Mouse (Mus musculus) limb, embryonic 14.5 days (tissue): ENCODE results near the gene Dars2. TPM values are rescaled to one million over a fixed set of nuclear protein-coding genes. Genes with fewer than 3 reads are reported as not detected.

Experiments
- ATAC-seq: fragments of 200-750 bp; cut with Nextera tagmentation; 2 replicates; pipeline ENCODE4 v1.8.0; 2017; ENCODE audit warnings: low read depth, moderate number of reproducible peaks, moderate TSS enrichment; ENCODE audit not compliant: low FRiP score
- DNase-seq: peaks from one replicate; pipeline ENCODE4 v3.0.0-alpha.2; 2015; ENCODE audit warnings: low spot score
- H3K27ac ChIP-seq: fragments of 300-500 bp; sonication (generic); replicated peaks from 2 replicates; pipeline ENCODE4 v1.5.1; 2014; ENCODE audit warnings: low read depth, mild to moderate bottlenecking, low read length, moderate library complexity, mixed read lengths
- H3K27me3 ChIP-seq: fragments of 300-500 bp; sonication (generic); 2 replicates; pipeline ENCODE4 v1.6.1; 2014; ENCODE audit warnings: low read length, mixed read lengths; ENCODE audit not compliant: control insufficient read depth, insufficient read depth
- H3K36me3 ChIP-seq: fragments of 300-500 bp; sonication (generic); 2 replicates; pipeline ENCODE4 v1.6.1; 2014; ENCODE audit warnings: mild to moderate bottlenecking, low read length, moderate library complexity, mixed read lengths; ENCODE audit not compliant: control insufficient read depth, insufficient read depth
- H3K4me1 ChIP-seq: fragments of 300-500 bp; sonication (generic); 2 replicates; pipeline ENCODE4 v1.6.1; 2014; ENCODE audit warnings: antibody characterized with exemption, low read length, mixed read lengths; ENCODE audit not compliant: control insufficient read depth, insufficient read depth
- H3K4me2 ChIP-seq: fragments of 300-500 bp; sonication (generic); replicated peaks from 2 replicates; pipeline ENCODE4 v1.6.1; 2014; ENCODE audit warnings: low read depth, mild to moderate bottlenecking, low read length, moderate library complexity; ENCODE audit not compliant: severe bottlenecking
- H3K4me3 ChIP-seq: fragments of 300-500 bp; sonication (generic); replicated peaks from 2 replicates; pipeline ENCODE4 v1.5.1; 2014; ENCODE audit warnings: low read length
- H3K9ac ChIP-seq: fragments of 300-500 bp; sonication (generic); 2 replicates; pipeline ENCODE4 v1.6.1; 2014; ENCODE audit warnings: mild to moderate bottlenecking, low read depth, low read length, moderate library complexity; ENCODE audit not compliant: severe bottlenecking
- H3K9me3 ChIP-seq: fragments of 300-500 bp; sonication (generic); 2 replicates; pipeline ENCODE4 v1.6.1; 2016; ENCODE audit warnings: low read length; ENCODE audit not compliant: control insufficient read depth
- POLR2A ChIP-seq: fragments of 200-500 bp; IDR thresholded peaks from 2 replicates; pipeline ENCODE4 v1.8.0; 2012; ENCODE audit warnings: inconsistent platforms, mild to moderate bottlenecking, moderate library complexity, borderline replicate concordance; ENCODE audit not compliant: insufficient read depth, insufficient read length; ENCODE audit errors: extremely low read depth
- WGBS: fragments of 180-500 bp; shearing (Covaris S2); extraction: QIAGEN DNeasy Blood & Tissue Kit; methylation state at CpG from one replicate; pipeline ENCODE4 v1.1.7; 2014; 5-methylcytosine and 5-hydroxymethylcytosine counted together
- polyA plus RNA-seq, 2 experiments: library from polyadenylated mRNA; depleted of rRNA in 1 of 2; stranded (reverse) in 1 of 2; unstranded in 1 of 2; fragments of >200 nt; fragmentation: Nextera tagmentation in 1 of 2; extraction: Ambion mirVana in 1 of 2; gene quantifications; 2 replicates each; pipeline versions ENCODE4 v1.2.1 to v1.2.3; 2012 to 2014

Gene Dars2
- polyA plus RNA-seq, 2 experiments = 19.7 to 23.8 TPM

- peaks cover 9% of the 10 kb centered on the region; the same call in 1 of the 2 replicates for H3K4me1 ChIP-seq
- peaks cover 49% of the 10 kb centered on the region for H3K36me3 ChIP-seq
- H3K9ac ChIP-seq = no peak overlapping the region
- no peak overlapping the region for H3K4me2 ChIP-seq
- ATAC-seq (no peak), DNase-seq (no peak)
- H3K27me3 ChIP-seq = no peaks in the 10 kb centered on the region
- H3K27ac ChIP-seq = no peak overlapping the region
- no peaks in the 10 kb centered on the region for H3K9me3 ChIP-seq
- no peak overlapping the region for H3K4me3 ChIP-seq
- 93% methylated on average over 7 of the region's 7 CpGs for WGBS
- TF ChIP-seq POLR2A = no peak
Observed at GRCm38 (mm10) chr1:161041261-161042020, 29.0 kb downstream of the Dars2 start.

DNA sequence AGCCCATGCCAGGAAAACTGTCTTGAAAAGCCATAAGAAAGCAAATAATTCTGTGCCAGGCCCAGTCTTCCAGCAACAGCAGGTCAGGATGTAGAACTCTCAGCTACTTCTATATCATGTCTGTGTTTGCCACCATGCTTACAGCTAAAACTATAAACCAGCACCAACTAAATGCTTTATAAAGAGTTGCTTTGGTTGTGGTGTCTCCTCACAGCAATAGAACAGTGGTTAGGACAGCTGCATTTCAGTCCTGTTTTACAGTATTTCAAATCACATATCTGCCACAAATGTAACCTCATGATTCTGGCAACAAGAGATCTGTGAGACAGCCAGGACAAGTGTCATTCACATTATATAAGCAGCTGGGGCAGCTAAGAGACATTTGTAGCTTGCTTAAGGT, 29.6 kb downstream of the Dars2 start:
- peaks cover 52% of the 10 kb centered on the region for H3K36me3 ChIP-seq

GRCm38 (mm10) chr1:161040426-161040770, 30.1 kb downstream of the Dars2 start:
- Histone ChIP-seq H3K9ac (no peak overlapping the region), H3K4me2 (no peak overlapping the region), H3K4me1 (peaks cover 9% of the 10 kb centered on the region; the same call in 1 of the 2 replicates), H3K36me3 (peaks cover 51% of the 10 kb centered on the region), H3K27me3 (no peaks in the 10 kb centered on the region), H3K27ac (peak overlapping the region; percentile 62; the same call in 1 of the 2 replicates), H3K4me3 (no peak overlapping the region), H3K9me3 (no peaks in the 10 kb centered on the region)
- ATAC-seq (0 out of 2 replicates have a peak, but pooled peaks have one; percentile 3), DNase-seq (no peak)
- TF ChIP-seq POLR2A = no peak
- WGBS = 56% methylated on average over 1 of the region's 1 CpGs

More for the DNA sequence above, 29.6 kb downstream of the Dars2 start:
- Histone ChIP-seq H3K9ac (no peak overlapping the region), H3K27ac (no peak overlapping the region), H3K4me1 (peaks cover 9% of the 10 kb centered on the region; the same call in 1 of the 2 replicates), H3K27me3 (no peaks in the 10 kb centered on the region), H3K4me2 (no peak overlapping the region), H3K4me3 (no peak overlapping the region), H3K9me3 (no peaks in the 10 kb centered on the region)
- no peak for TF ChIP-seq POLR2A
- ATAC-seq = no peak
- DNase-seq = no peak

- Histone ChIP-seq H3K9ac (no peak overlapping the region), H3K4me3 (no peak overlapping the region), H3K27ac (peak overlapping the region; percentile 62), H3K27me3 (no peaks in the 10 kb centered on the region), H3K36me3 (peaks cover 48% of the 10 kb centered on the region), H3K4me1 (peaks cover 9% of the 10 kb centered on the region; the same call in 1 of the 2 replicates), H3K4me2 (no peak overlapping the region), H3K9me3 (no peaks in the 10 kb centered on the region)
- 13% methylated on average over 3 of the region's 3 CpGs for WGBS
- TF ChIP-seq POLR2A = peak; percentile 45; the same call in 1 of the 2 replicates
- DNase-seq (peak; percentile 9), ATAC-seq (peak; percentile 9; the same call in 1 of the 2 replicates)
Observed at GRCm38 (mm10) chr1:161039741-161040425, 30.6 kb downstream of the Dars2 start.

DNA sequence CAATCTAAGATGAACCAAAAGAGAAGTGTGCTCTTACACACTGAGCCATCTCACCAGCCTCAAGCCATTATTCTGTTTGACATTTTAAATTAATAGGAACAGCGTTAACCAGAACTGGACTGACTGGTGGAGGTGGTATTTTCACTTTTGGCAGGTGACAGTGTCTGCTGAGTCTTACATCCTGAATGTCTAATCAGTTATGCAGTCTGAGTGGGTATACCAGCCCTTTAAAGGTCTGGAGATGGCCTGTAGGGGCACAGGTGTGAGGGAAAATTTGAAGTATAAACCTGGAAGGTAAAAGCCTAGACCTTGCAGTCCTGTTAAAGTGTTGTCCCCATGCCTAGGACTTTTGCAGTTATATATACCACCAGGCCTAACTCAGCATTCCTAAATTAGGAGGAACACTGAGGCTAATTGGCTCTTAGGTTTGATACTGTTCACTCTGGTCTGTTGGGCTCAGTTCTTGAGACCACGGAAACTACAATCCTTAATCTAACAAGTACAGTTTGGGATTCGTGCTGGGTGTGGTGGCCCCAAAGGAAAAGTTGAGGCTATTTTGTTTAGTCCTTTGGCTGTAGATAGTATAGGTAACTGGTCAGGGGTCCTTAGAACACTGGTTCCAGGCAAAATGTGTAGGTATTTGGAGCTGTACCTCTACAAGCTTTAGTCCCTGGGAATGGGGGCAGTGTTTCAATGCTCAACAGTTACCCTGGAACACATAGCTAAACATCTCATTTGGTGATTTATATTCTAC, 31.3 kb downstream of the Dars2 start:
- H3K27ac ChIP-seq = no peak overlapping the region
- no peak overlapping the region for H3K4me3 ChIP-seq
- peaks cover 9% of the 10 kb centered on the region; the same call in 1 of the 2 replicates for H3K4me1 ChIP-seq
- H3K36me3 ChIP-seq = peaks cover 48% of the 10 kb centered on the region
- H3K27me3 ChIP-seq = no peaks in the 10 kb centered on the region
- no peaks in the 10 kb centered on the region for H3K9me3 ChIP-seq
- no peak for ATAC-seq
- no peak for TF ChIP-seq POLR2A
- no peak overlapping the region for H3K9ac ChIP-seq
- no peak for DNase-seq
- 13% methylated on average over 3 of the region's 3 CpGs for WGBS
- no peak overlapping the region for H3K4me2 ChIP-seq
